Mouse (Mus musculus) gastrocnemius, postnatal 36 days (tissue): ENCODE results near the gene Mgat3. TPM values are rescaled to one million over a fixed set of nuclear protein-coding genes. Genes with fewer than 3 reads are reported as not detected.

Experiments used
- DNase-seq, 2 experiments: peaks; one replicate each; pipeline ENCODE4 v3.0.0; 2022
- intact Hi-C: fragments of 180-260 bp; cut with DNase I; formaldehyde crosslinking; loops from one replicate; pipeline ENCODE4 v1.15.1; 2025
- long read RNA-seq, 2 experiments: library from polyadenylated mRNA; stranded (forward); transcript quantifications; one replicate each; pipeline ENCODE4 v2.0.0; 2021
- total RNA-seq, 2 experiments: library from RNA; stranded (reverse); gene quantifications; 2 replicates each; pipeline ENCODE4 v1.2.3; 2021

Mgat3 gene
- under 1 TPM; 0.64 to 0.96 TPM for total RNA-seq
- long read RNA-seq, experiment 1, partial matches to known transcripts = 0 of 1 reads
- long read RNA-seq, experiment 1, other reads (novel, unspliced or antisense) = 1 of 1 reads
- long read RNA-seq, experiment 2 = 0 reads

GRCm38 (mm10) chr15:80173001-80173771, at the start of gene Mgat3:
Mgat3 (plus strand) TSS chr15:80173721.
- no peak for DNase-seq
- intact Hi-C loops = no loop called here

- intact Hi-C loops = no loop called here
- DNase-seq = no peak
These were observed 48.9 kb upstream of the Mgat3 start for GRCm38 (mm10) chr15:80124651-80125050.

- DNase-seq = no peak
- intact Hi-C loops = no loop called here
These were observed 46.3 kb upstream of the Mgat3 start for GRCm38 (mm10) chr15:80127191-80127590.

- DNase-seq = no peak
- intact Hi-C loops = loop anchor here (5.0 kb wide), 1 partner anchor 33 kb away; no protein-coding TSS in a partner anchor
These were observed 43.5 kb upstream of the Mgat3 start for GRCm38 (mm10) chr15:80129982-80130381.

- intact Hi-C loops = loop anchor here (5.0 kb wide), 1 partner anchor 33 kb away; no protein-coding TSS in a partner anchor
- DNase-seq = no peak
These were observed 42.8 kb upstream of the Mgat3 start for GRCm38 (mm10) chr15:80130689-80131088.

GRCm38 (mm10) chr15:80131421-80131820, 42.1 kb upstream of the Mgat3 start:
- intact Hi-C loops = loop anchor here (5.0 kb wide), 1 partner anchor 34 kb away; no protein-coding TSS in a partner anchor
- DNase-seq = no peak

GRCm38 (mm10) chr15:80132452-80132851, 41.1 kb upstream of the Mgat3 start:
- intact Hi-C loops = loop anchor here (5.0 kb wide), 1 partner anchor 35 kb away; no protein-coding TSS in a partner anchor

GRCm38 (mm10) chr15:80132993-80133586, 40.4 kb upstream of the Mgat3 start, which contains the start of gene Tab1:
Tab1 (plus strand) TSS chr15:80133127.
- peak; percentile 86 to 89 for DNase-seq
- intact Hi-C loops = loop anchor here (5.0 kb wide), 1 partner anchor 36 kb away; no protein-coding TSS in a partner anchor

More at GRCm38 (mm10) chr15:80132452-80132851, 41.1 kb upstream of the Mgat3 start:
- DNase-seq = no peak

- no peak for DNase-seq
- intact Hi-C loops = loop anchor here (5.0 kb wide), 1 partner anchor 37 kb away; no protein-coding TSS in a partner anchor
These were observed 39.7 kb upstream of the Mgat3 start for GRCm38 (mm10) chr15:80133682-80134449.

GRCm38 (mm10) chr15:80134450-80134847, 39.1 kb upstream of the Mgat3 start:
- intact Hi-C loops = loop anchor here (5.0 kb wide), 1 partner anchor 37 kb away; no protein-coding TSS in a partner anchor
- DNase-seq = no peak

- no peak for DNase-seq
- intact Hi-C loops = no loop called here
These were observed 38.0 kb upstream of the Mgat3 start for GRCm38 (mm10) chr15:80135499-80135898.

- DNase-seq = no peak
- intact Hi-C loops = no loop called here
These were observed 36.9 kb upstream of the Mgat3 start for GRCm38 (mm10) chr15:80136645-80137044.

GRCm38 (mm10) chr15:80137945-80138791, 35.4 kb upstream of the Mgat3 start:
- intact Hi-C loops = no loop called here
- DNase-seq = no peak

GRCm38 (mm10) chr15:80140302-80140701, 33.2 kb upstream of the Mgat3 start:
- intact Hi-C loops = no loop called here
- no peak for DNase-seq

GRCm38 (mm10) chr15:80140878-80141277, 32.6 kb upstream of the Mgat3 start:
- intact Hi-C loops = no loop called here
- no peak for DNase-seq

GRCm38 (mm10) chr15:80142130-80142529, 31.4 kb upstream of the Mgat3 start:
- DNase-seq = no peak
- intact Hi-C loops = no loop called here

GRCm38 (mm10) chr15:80143760-80144159, 29.8 kb upstream of the Mgat3 start:
- intact Hi-C loops = no loop called here
- no peak for DNase-seq

GRCm38 (mm10) chr15:80145397-80145796, 28.1 kb upstream of the Mgat3 start:
- DNase-seq = no peak
- intact Hi-C loops = no loop called here

GRCm38 (mm10) chr15:80146153-80146552, 27.4 kb upstream of the Mgat3 start:
- intact Hi-C loops = no loop called here
- DNase-seq = no peak

GRCm38 (mm10) chr15:80147090-80147489, 26.4 kb upstream of the Mgat3 start:
- intact Hi-C loops = no loop called here
- no peak for DNase-seq
